Mouse (Mus musculus): ENCODE results near the gene Ptgs1. TPM values are rescaled to one million over a fixed set of nuclear protein-coding genes. Genes with fewer than 3 reads are reported as not detected.

The Ptgs1 gene
- total RNA-seq, 2 experiments from 2014 or later: 12.1 to 13.0 TPM

DNA sequence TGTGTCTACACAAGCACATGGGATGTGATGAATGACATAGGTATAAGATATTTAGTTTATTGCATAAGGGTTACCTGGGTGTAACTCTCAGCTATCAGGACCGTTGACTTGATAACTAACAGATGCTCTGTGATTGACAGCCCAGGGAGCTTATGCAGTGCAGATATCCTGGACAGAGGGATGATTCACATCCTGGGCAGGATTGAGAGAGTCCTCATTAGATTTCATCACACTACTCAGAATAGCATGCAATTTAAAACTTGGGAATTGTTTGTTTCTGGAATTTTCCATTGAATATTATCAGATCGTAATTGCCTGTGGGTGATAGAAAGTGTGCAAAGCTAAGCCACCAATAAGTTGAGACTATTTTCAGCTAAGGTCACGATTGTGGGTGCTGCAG lies 17.7 kb downstream of the Ptgs1 start:
- no peak for DNase-seq

- DNase-seq: no peak
Observed at GRCm38 (mm10) chr2:36251156-36251555, 20.9 kb downstream of the Ptgs1 start.

DNA sequence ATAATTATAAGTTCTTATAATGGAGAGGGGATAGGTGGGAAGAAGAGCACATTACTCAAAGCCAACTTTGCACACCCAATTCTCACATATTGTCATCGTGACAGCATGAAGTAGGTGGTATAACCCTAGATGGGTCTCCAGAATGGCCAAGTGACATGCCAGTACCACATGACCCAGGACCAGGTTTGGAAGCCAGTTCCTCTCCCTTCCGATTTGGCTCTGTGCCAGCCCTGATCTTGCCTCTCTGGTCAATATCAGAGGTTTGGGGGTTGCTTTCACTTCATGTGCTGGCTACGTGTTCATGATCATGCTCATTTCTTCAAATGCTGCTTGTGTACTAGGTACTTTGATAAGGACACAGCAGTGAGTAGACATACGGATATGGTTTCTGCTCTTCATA lies 22.3 kb downstream of the Ptgs1 start:
- DNase-seq: no peak

DNA sequence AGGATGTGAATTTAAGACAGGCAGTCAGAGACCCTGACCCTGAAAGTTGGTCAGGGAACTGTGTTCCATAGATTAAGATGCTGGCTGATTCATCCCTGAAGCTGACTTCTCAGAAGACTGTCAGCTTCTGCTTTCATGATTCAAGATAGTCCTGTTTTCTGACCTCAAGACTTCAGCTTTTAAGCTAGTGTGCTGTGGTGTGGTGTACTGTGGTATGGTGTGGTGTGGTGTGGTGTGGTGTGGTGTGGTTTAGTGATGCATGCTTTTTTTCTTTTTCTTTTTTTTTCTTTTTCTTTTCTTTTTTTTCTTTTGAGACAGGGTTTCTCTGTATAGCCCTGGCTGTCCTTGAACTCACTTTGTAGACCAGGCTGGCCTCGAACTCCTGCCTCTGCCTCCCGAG lies 24.2 kb downstream of the Ptgs1 start:
- DNase-seq: no peak

GRCm38 (mm10) chr2:36256931-36257330 lies 26.7 kb downstream of the Ptgs1 start:
- DNase-seq: no peak

DNA sequence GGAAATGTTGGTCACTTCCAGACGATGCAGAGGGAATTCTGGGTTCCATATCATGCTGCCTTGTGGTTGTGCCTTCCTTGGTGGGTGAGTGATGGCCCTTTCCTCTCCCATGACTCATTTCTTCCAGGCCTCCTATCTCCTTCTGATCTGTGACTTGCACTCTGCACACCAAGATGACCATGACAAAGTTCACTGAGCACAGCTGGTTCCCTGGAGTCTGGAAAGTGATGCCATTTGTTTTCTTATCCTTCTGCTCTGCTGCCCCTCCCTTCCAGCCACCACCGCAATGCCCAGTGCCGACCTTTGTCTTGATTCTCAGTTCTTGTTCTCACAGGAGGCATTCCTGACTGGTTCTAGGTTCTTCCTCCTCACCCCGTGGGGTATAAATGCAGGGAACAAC lies 29.2 kb downstream of the Ptgs1 start:
- DNase-seq: no peak

DNA sequence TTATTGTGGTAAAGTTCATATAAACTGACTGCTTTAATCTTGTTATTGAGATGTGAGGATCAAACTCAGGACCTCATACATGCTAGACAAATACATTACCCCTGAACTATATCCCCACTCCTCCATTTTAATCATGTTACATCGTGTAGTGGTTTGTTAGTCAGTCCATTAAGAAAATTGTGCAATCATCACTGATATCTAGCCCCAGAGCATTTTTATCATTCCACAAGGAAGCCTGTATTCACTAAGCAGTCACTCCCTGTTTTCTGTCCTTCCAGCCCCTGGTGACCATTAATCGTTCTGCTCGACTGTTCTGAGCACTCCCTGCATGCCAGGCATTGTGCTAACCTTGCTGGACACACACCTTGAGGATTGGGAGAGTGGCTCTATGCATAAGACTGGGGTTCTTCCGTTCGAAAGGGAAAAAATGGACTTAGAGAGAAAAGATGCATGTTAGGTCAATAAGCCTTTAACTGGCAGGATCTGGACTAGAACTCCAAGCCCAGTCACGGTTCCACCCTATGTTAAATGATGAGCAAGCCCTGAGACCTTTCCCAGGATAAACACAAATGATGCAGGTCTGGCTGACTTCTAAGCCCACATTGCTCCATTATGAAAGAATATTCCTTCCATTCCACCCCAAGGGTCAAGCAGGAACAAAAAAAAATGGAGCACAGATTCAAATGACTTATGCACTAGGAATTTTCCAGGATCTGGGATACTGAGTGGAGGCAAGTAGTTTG lies 29.7 kb downstream of the Ptgs1 start:
- DNase-seq: no peak

DNA sequence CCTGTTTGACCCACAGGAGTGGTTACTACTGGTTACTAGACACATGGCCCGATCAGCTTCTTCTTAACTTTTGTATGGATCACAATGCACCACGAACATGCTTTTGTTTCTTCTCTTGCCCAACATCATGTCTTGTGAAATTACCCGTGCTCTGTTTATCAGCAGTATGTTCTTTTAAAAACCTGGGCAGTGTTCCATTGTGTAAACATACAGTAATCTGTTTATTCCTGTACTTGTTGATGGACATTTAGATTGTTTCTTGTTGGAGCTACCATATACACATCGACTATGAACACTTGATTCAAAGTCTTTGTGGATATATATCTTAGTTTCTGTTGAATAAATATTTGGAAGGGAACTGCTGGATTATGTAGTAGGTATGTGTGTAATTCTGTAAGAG lies 31.8 kb downstream of the Ptgs1 start:
- DNase-seq: no peak

GRCm38 (mm10) chr2:36269458-36269857 lies 39.2 kb downstream of the Ptgs1 start:
- no peak for DNase-seq

GRCm38 (mm10) chr2:36270186-36270585 lies 40.0 kb downstream of the Ptgs1 start:
- no peak for DNase-seq

DNA sequence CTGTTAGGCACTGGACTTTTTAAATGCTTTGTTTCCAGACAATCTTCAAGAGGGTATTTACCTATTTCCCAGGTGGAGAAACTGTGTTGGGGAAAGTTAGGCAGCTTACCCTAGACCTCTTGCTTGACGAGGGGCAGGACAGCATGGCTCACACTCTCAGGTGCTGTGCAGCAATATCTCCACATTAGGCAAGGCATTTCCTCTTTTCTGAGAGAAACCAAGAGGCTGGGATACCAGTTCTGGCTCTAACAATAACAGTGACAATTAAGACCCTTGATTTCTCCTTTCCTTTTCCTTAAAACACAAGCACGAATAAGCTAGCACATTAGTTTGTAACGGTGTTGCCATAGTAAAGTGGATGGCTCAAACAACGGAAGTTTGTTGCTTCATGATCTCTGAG lies 40.9 kb downstream of the Ptgs1 start:
- no peak for DNase-seq

- no peak for DNase-seq
Observed at GRCm38 (mm10) chr2:36272288-36272950, 42.2 kb downstream of the Ptgs1 start.

DNA sequence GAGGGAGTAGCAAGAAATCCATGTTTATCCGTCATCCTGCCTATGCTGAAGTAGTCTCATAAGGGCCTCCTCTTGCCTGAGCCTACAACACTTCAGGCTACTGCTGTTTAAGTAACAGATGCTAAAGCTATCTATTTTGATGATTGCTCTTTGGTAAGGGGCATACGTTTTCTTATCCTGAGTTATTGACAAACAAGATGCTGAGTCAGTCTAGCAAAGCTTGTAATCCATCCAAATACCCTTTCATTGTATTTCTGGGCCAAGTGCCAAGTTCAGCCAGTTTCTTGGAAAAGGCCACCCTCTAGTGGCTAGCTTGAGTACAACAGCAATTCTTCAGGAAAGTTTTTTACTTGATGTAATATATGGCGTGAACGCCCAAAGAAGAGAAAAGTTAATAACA lies 46.2 kb downstream of the Ptgs1 start:
- DNase-seq: peak; percentile 77

DNA sequence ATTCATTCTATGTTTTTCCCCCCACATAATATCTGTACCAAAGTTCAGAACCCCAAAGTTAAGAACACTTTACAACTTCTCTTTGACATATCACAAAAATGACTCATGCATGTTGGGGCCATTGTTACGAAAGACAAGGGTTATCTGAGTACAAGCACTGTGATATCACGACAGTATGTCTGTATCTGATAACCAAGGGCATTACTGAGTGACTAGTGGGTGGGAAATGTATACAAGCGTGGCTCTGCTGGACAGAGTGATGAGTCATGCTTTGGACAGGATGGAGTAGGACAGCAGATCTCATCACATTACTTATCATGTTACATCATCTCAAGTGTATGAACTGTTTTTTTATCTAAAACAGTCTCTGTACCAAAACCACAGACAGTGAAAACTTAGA lies 48.5 kb downstream of the Ptgs1 start:
- DNase-seq: no peak

DNA sequence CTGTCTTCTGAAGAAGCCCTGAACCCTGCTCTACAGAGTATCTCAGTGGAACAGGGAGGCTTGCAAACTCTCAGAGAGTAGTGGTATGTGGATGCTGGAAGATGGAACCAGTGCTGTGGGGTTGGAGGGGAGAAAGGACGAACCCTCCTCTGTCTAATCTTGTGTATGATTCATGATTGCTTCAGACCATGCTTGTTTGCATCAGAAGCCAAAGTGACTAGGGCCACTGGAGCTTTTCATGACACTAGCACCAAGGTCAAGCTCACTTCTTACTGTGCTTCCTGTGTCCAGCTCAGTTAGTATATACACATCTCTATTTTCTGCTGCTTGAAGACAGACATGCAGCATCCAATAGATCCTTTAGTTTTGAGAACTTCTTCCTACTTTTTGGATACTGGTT lies 50.9 kb downstream of the Ptgs1 start:
- DNase-seq: no peak

- no peak for DNase-seq
Observed at GRCm38 (mm10) chr2:36282301-36282700, 52.1 kb downstream of the Ptgs1 start.

Other genes with a start within 250 kb of the Ptgs1 start
- 100 to 1,000 TPM; 419 to 460 TPM for gene Ndufa8, start 181.0 kb upstream of the Ptgs1 start, total RNA-seq (2021)
- not detected for gene Morn5, start 181.0 kb upstream of the Ptgs1 start, total RNA-seq (2021)
- gene Lhx6, start 125.0 kb upstream of the Ptgs1 start, total RNA-seq (2021): 1 to 10 TPM; 5.8 to 8.1 TPM
- gene Mrrf, start 94.0 kb upstream of the Ptgs1 start, total RNA-seq (2021): 10 to 100 TPM; 21.4 to 25.7 TPM
- 10 to 100 TPM; 27.1 to 27.6 TPM for gene Rbm18, start 93.7 kb upstream of the Ptgs1 start, total RNA-seq (2021)
- gene Olfr338, start 143.1 kb downstream of the Ptgs1 start, total RNA-seq (2021): under 1 TPM in 1 of 2 experiments, not detected in 1; 0.06 TPM
- not detected for gene Olfr339, start 188.5 kb downstream of the Ptgs1 start, total RNA-seq (2021)
- not detected for gene Olfr340, start 222.2 kb downstream of the Ptgs1 start, total RNA-seq (2021)

All from adrenal gland, postnatal 10 days (tissue).